Mouse (Mus musculus) lung, postnatal 0 days (tissue): ENCODE data around the gene Nlrc5. TPM values are rescaled to one million over a fixed set of nuclear protein-coding genes. Genes with fewer than 3 reads are reported as not detected.

Experiments used
- ATAC-seq: fragments of 200-750 bp; cut with Nextera tagmentation; 2 replicates; pipeline ENCODE4 v1.8.0; 2017; ENCODE audit warnings: moderate library complexity
- DNase-seq: peaks from one replicate; pipeline ENCODE4 v3.0.0-alpha.2; 2016; ENCODE audit warnings: low spot score
- H3K27ac ChIP-seq: fragments of 300-500 bp; sonication (generic); 2 replicates; pipeline ENCODE4 v1.5.1; 2014; ENCODE audit warnings: antibody characterized with exemption, mild to moderate bottlenecking, low read length, mixed read lengths
- H3K27me3 ChIP-seq: fragments of 300-500 bp; sonication (generic); replicated peaks from 2 replicates; pipeline ENCODE4 v1.6.1; 2014; ENCODE audit warnings: low read length, mixed read lengths; ENCODE audit not compliant: insufficient read depth
- H3K36me3 ChIP-seq: fragments of 300-500 bp; sonication (generic); 2 replicates; pipeline ENCODE4 v1.6.1; 2014; ENCODE audit warnings: low read length, mixed read lengths; ENCODE audit not compliant: insufficient read depth
- H3K4me1 ChIP-seq: fragments of 300-500 bp; sonication (generic); 2 replicates; pipeline ENCODE4 v1.6.1; 2014; ENCODE audit warnings: antibody characterized with exemption, low read depth, low read length, mixed read lengths; ENCODE audit not compliant: insufficient read depth
- H3K4me2 ChIP-seq: fragments of 300-500 bp; sonication (generic); replicated peaks from 2 replicates; pipeline ENCODE4 v1.6.1; 2014; ENCODE audit warnings: low read depth, mild to moderate bottlenecking, low read length, moderate library complexity, mixed read lengths
- H3K4me3 ChIP-seq: fragments of 300-500 bp; sonication (generic); 2 replicates; pipeline ENCODE4 v1.5.1; 2014; ENCODE audit warnings: low read depth, low read length
- H3K9ac ChIP-seq: fragments of 300-500 bp; sonication (generic); replicated peaks from 2 replicates; pipeline ENCODE4 v1.6.1; 2014; ENCODE audit warnings: low read depth, mild to moderate bottlenecking
- H3K9me3 ChIP-seq: fragments of 300-500 bp; sonication (generic); 2 replicates; pipeline ENCODE4 v1.6.1; 2016; ENCODE audit warnings: low read length, mixed read lengths
- CTCF ChIP-seq: IDR thresholded peaks from 2 replicates; pipeline ENCODE4 v1.5.1; 2016; ENCODE audit warnings: antibody characterized with exemption, mild to moderate bottlenecking
- EP300 ChIP-seq: IDR thresholded peaks from 2 replicates; pipeline ENCODE4 v1.6.1; 2016; ENCODE audit warnings: antibody characterized with exemption, mild to moderate bottlenecking, control low read depth
- WGBS: fragments of 180-500 bp; shearing (Covaris S2); extraction: QIAGEN DNeasy Blood & Tissue Kit; methylation state at CpG from one replicate; pipeline ENCODE4 v1.1.7; 2014; 5-methylcytosine and 5-hydroxymethylcytosine counted together
- polyA plus RNA-seq: library from polyadenylated mRNA; unstranded; fragments of >200 nt; fragmentation: Nextera tagmentation; extraction: Ambion mirVana; gene quantifications from 2 replicates; pipeline ENCODE4 v1.2.1, GENCODE M21; 2015

The Nlrc5 gene
- polyA plus RNA-seq, 1 experiment from 2014 or later = 0.42 TPM

DNA sequence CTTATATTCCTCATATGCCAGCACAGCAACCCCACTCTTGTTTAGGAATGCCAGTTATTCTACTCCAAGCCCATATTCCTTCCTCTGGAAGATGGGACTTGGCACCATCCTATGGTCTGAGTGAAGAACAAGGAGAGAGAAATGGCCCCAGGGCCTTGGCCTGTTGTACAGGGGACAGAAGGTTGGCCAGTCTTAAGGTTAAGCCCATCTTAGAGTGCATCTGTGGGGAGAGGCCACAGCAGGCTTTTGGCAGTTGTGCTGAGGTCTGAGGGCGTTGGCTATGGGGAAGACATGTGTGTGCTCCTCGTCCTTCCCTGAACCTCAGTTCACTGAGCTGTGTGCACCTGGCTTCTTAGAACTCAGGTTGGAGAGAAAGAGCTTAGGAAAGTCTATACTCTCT is 118.5 kb downstream of the Nlrc5 start:
- no peak overlapping the region for H3K4me2 ChIP-seq
- H3K9ac ChIP-seq = no peak overlapping the region
- H3K4me3 ChIP-seq = no peak overlapping the region
- no peaks in the 10 kb centered on the region for H3K9me3 ChIP-seq
- H3K27me3 ChIP-seq = no peaks in the 10 kb centered on the region
- no peak overlapping the region for H3K27ac ChIP-seq
- DNase-seq (no peak), ATAC-seq (no peak)
- 89% methylated on average over 2 of the region's 2 CpGs for WGBS
- H3K4me1 ChIP-seq = no peaks in the 10 kb centered on the region
- H3K36me3 ChIP-seq = no peaks in the 10 kb centered on the region
- TF ChIP-seq EP300 = no peak
- TF ChIP-seq CTCF = no peak

DNA sequence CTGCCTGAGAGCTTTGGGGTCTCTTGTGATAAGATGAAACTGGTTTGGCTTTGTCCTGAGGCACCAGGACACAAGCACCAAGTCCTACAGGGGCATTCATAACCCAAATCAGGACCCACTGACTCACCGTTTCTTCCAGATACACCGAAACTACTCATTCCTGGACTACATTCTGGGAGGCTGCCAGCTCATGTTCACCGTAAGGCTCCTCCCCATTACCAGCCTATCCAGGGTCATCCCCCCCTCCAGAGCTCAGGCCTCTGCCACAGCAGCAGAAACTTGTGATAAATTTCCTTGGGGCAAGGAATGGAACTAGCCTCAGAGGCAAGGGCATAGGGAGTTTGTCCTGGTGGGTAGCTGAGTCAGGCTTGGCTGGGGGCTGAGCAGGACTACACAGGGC is 123.1 kb downstream of the Nlrc5 start:
- TF ChIP-seq EP300 = no peak
- no peak for TF ChIP-seq CTCF
- Histone ChIP-seq H3K9ac (no peak overlapping the region), H3K4me1 (no peaks in the 10 kb centered on the region), H3K4me3 (no peak overlapping the region), H3K27ac (no peak overlapping the region), H3K36me3 (no peaks in the 10 kb centered on the region), H3K9me3 (no peaks in the 10 kb centered on the region), H3K27me3 (no peaks in the 10 kb centered on the region), H3K4me2 (no peak overlapping the region)
- 62% methylated on average over 3 of the region's 3 CpGs for WGBS
- DNase-seq (no peak), ATAC-seq (no peak)

DNA sequence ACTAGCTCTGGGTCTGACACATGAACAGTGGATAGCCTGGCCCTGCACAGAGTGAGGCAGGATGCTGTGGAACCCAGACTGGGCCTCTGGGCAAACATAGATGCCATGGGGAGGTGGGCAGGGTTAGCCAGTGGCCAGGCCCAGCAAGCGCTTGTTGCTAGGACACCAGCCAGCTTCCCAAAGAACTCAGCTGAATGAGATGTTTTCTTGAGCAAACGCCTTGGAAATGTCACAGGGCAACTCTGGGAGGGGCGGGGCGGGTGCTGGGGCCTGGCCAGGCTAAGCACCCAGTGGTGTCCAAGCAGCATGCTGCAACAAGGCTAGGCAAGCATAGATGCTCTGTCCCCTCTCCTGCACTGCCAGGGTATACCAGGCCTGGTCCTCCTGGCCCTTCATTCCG is 127.1 kb downstream of the Nlrc5 start:
- Histone ChIP-seq H3K9me3 (no peaks in the 10 kb centered on the region), H3K4me1 (no peaks in the 10 kb centered on the region), H3K27me3 (no peaks in the 10 kb centered on the region), H3K4me2 (no peak overlapping the region), H3K9ac (no peak overlapping the region), H3K27ac (no peak overlapping the region), H3K36me3 (no peaks in the 10 kb centered on the region), H3K4me3 (no peak overlapping the region)
- DNase-seq = no peak
- TF ChIP-seq EP300 (no peak), CTCF (no peak)
- WGBS = 53% methylated on average over 5 of the region's 5 CpGs
- peak; percentile 16 for ATAC-seq

DNA sequence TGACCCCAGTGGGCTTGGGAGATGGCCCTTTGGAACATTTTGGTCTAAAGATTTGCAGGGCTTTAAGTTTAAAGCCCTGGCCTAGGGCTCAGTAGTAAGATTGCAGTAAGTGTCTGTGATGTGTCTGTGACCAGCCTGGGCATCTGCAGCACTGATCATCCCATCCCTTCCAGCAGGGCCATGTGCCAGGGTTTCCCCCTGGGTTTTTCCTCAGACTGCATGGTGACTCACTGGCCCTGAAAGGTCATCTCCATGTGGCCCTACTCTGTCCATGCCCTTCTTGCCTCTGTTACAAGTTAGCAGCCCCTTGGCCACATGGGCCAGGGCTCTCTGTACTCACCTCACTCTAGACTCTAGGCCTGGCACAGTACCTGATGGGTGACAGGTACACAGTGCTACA is 130.3 kb downstream of the Nlrc5 start:
- Histone ChIP-seq H3K27ac (no peak overlapping the region), H3K27me3 (no peaks in the 10 kb centered on the region), H3K9ac (no peak overlapping the region), H3K4me1 (no peaks in the 10 kb centered on the region), H3K36me3 (no peaks in the 10 kb centered on the region), H3K4me3 (no peak overlapping the region), H3K9me3 (no peaks in the 10 kb centered on the region), H3K4me2 (no peak overlapping the region)
- no peak for TF ChIP-seq EP300
- TF ChIP-seq CTCF = no peak
- ATAC-seq (no peak), DNase-seq (no peak)

DNA sequence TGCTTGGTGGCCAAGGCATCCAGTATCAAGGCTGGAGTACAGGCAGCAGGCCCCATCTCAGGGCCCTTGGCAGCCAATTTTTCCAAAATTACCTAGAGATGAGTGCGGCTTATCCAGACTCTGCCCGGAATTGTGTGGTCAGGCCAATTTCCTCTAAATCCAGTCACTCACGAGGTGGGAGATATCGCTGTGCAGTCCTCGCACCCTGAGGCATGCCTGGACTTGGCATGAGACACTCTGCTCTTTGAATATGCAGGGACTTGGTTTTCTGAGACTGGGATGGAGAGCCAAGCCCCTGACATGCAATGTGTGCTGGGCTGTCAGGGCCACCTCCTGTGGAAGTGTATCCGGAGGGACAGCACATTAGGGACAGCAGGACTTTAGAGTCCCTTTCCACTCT is 131.9 kb downstream of the Nlrc5 start:
- H3K4me3 ChIP-seq = no peak overlapping the region
- no peak overlapping the region for H3K27ac ChIP-seq
- TF ChIP-seq CTCF = no peak
- TF ChIP-seq EP300 = no peak
- no peaks in the 10 kb centered on the region for H3K9me3 ChIP-seq
- WGBS = 69% methylated on average over 6 of the region's 6 CpGs
- no peak overlapping the region for H3K4me2 ChIP-seq
- no peaks in the 10 kb centered on the region for H3K4me1 ChIP-seq
- DNase-seq (no peak), ATAC-seq (no peak)
- H3K9ac ChIP-seq = no peak overlapping the region
- no peaks in the 10 kb centered on the region for H3K27me3 ChIP-seq
- no peaks in the 10 kb centered on the region for H3K36me3 ChIP-seq

DNA sequence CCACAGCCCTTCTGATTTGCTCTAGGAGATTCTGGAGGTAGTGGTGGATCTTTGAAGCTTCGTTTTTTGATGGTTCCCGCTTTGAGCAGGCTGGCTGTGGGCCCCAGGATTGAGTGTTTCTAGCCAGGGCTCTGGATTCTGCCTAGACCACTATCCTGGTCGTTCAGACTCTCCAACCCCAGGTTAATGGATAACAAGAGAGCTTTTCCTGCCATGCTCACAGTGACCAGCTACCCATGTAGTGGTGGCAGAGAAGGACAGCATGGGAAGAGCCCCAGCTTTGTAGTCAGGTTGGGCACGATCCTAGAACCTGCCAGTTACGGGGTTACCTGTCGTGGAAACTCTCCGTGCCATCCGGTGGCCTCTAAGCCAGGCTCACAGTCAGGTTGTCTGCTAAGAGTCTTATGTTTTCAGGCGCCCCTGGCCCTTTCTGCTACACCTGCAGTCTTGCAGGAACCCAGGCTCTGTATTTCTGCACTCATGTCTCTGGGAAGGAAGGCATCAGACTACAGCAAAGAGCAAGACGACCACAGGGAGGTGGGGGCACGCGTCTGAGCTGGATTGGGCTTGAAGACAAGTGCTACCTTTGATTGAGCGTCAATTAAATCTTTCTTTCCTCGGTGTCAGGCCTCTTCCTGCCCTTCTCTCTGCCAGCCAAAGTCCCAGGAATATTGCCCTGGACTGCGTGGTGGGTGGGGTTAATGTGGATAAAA is 132.4 kb downstream of the Nlrc5 start:
- no peaks in the 10 kb centered on the region for H3K9me3 ChIP-seq
- 58% methylated on average over 15 of the region's 15 CpGs for WGBS
- H3K27me3 ChIP-seq = no peaks in the 10 kb centered on the region
- no peak for DNase-seq
- TF ChIP-seq EP300 (no peak), CTCF (no peak)
- no peak overlapping the region for H3K4me2 ChIP-seq
- H3K27ac ChIP-seq = no peak overlapping the region
- ATAC-seq = no peak
- H3K36me3 ChIP-seq = no peaks in the 10 kb centered on the region
- H3K4me1 ChIP-seq = no peaks in the 10 kb centered on the region
- H3K4me3 ChIP-seq = no peak overlapping the region
- no peak overlapping the region for H3K9ac ChIP-seq
